Mouse (Mus musculus): ENCODE measurements around the gene Ing5.

DNA sequence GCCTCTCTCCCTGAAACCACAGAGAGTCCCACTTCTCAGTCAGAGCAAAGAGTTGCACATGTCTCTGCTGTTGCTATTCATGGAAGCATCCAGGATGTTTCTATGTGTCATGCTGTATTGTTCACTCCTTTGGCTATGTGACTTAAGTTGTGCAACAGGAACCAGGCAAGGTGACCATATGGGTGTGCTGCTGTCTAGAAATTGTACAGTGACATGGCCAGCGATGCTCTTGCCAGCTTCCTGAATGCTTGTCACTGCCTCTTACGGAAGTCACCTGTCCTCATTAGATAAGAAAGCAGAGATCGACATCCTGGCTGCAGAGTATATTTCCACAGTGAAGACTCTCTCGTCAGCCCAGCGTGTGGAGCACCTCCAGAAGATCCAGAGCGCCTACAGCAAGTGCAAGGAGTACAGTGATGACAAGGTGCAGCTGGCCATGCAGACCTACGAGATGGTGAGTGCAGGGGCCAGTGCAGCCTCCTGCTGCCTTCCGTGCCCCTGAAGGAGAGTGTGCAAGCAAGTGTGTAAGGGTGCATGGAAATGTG, 7.8 kb downstream of the Ing5 start:
- TF ChIP-seq CTCF (conservative IDR thresholded peaks at IDR 0.05; ENCODE audit: low read length) (no peak), POU5F1 (IDR thresholded peaks at IDR 0.05; ENCODE audit: borderline replicate concordance, low read length) (no peak)
